Mouse (Mus musculus): ENCODE measurements around the gene Fzd5.

DNA sequence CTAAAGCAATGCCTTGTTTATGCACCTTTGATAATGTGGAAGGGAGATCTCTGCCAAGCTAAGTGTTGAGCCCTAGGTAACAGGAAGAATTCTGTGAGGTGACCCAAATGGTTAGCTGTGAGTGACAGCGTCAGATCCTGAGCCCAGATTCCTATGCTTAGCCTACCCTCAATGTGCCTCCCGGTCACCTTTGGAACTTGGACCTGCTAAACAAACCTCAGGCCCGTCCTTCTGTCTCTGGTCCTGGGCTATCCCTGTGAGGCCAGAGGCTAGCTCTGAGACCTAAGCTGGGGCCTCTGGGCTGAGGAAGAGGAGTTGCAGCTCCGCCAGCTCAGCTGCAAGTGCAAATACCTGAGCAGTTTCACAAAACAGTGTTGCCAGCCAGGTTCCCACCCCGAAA lies 17.1 kb upstream of the Fzd5 start:
- TF ChIP-seq POLR2A (IDR thresholded peaks at IDR 0.05; ENCODE audit: low read depth, low read length) (no peak), CTCF (IDR thresholded peaks at IDR 0.05; ENCODE audit: extremely low read depth, insufficient read length, insufficient replicate concordance, low read depth, low read length) (no peak)

Measured in small intestine, adult 2 months (tissue).